Mouse (Mus musculus): ENCODE measurements around the gene Washc4.

Gene Washc4

GRCm38 (mm10) chr10:83620350-83621055 lies 77.0 kb downstream of the Washc4 start:
- no peak for TF ChIP-seq GATA4 (IDR thresholded peaks at IDR 0.05; ENCODE audit: insufficient replicate concordance, low read length)

GRCm38 (mm10) chr10:83624065-83624464 lies 80.5 kb downstream of the Washc4 start:
- no peak for TF ChIP-seq GATA4 (IDR thresholded peaks at IDR 0.05; ENCODE audit: insufficient replicate concordance, low read length)

DNA sequence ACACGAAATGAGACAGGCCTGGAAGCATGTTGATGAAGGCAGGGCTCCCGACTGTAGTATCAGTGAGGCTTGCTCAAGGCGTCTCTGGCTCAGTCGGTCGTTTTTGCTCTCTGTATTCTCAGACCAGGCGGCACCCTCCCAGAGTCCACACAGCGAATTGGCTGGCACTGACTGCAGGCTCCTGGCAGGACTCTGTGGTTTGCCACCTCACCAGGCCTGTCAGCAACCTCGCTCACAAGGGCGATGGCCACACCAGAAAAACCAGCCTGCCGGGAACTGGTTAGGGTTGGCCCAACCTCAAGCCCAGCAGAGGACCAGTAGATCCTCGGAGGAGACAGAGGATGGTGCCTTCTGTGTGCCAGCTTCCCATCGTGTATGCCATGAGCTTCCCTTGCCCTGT lies 81.3 kb downstream of the Washc4 start:
- TF ChIP-seq GATA4 (IDR thresholded peaks at IDR 0.05; ENCODE audit: insufficient replicate concordance, low read length), result no peak

- no peak for TF ChIP-seq GATA4 (IDR thresholded peaks at IDR 0.05; ENCODE audit: insufficient replicate concordance, low read length)
Observed at GRCm38 (mm10) chr10:83627113-83627687, 83.6 kb downstream of the Washc4 start.

- no peak for TF ChIP-seq GATA4 (IDR thresholded peaks at IDR 0.05; ENCODE audit: insufficient replicate concordance, low read length)
Observed at GRCm38 (mm10) chr10:83628241-83628640, 84.7 kb downstream of the Washc4 start.

- no peak for TF ChIP-seq GATA4 (IDR thresholded peaks at IDR 0.05; ENCODE audit: insufficient replicate concordance, low read length)
Observed at GRCm38 (mm10) chr10:83629190-83629781, 85.7 kb downstream of the Washc4 start.

DNA sequence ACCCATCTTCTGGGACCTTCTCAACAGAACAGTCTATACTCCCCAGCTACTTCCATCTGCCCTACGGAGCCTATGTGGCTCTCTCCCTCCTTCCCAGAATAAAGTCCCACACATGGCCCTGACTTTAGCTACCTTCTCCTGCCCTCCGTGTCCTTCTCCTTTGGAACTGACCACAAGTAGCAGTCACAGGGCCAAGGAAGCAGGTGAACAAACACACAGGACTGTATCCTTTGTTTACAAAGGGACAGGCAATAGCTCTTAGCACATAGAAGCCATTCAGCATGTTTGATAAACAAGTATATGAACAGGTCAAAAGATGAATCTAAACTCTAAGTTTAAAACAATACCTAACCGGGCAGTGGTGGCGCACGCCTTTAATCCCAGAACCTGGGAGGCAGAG lies 86.3 kb downstream of the Washc4 start:
- no peak for TF ChIP-seq GATA4 (IDR thresholded peaks at IDR 0.05; ENCODE audit: insufficient replicate concordance, low read length)

- TF ChIP-seq GATA4 (IDR thresholded peaks at IDR 0.05; ENCODE audit: insufficient replicate concordance, low read length), result no peak
Observed at GRCm38 (mm10) chr10:83630899-83631298, 87.3 kb downstream of the Washc4 start.

DNA sequence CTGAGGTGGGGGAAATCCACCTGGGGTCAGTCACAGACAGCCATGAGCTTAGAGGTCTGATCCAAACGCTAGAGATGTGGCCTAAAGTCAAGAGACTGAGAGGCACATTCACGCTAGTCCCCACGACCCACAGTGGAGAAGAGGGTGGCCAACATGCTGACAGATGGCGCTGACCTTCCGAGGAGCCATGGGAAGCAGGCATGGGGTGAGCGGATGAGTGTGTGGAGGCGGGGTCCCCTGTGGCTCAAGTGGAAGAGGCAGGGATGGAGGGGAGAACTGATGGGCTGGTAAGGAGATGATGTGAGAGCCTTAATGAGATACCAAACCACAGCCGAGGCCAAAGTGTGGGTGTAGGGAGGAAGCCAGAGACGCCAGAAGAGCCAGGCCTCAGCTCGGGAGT lies 88.2 kb downstream of the Washc4 start:
- no peak for TF ChIP-seq GATA4 (IDR thresholded peaks at IDR 0.05; ENCODE audit: insufficient replicate concordance, low read length)

- TF ChIP-seq GATA4 (IDR thresholded peaks at IDR 0.05; ENCODE audit: insufficient replicate concordance, low read length), result no peak
Observed at GRCm38 (mm10) chr10:83632806-83633374, 89.3 kb downstream of the Washc4 start.

GRCm38 (mm10) chr10:83634461-83634860 lies 90.9 kb downstream of the Washc4 start:
- TF ChIP-seq GATA4 (IDR thresholded peaks at IDR 0.05; ENCODE audit: insufficient replicate concordance, low read length), result no peak

DNA sequence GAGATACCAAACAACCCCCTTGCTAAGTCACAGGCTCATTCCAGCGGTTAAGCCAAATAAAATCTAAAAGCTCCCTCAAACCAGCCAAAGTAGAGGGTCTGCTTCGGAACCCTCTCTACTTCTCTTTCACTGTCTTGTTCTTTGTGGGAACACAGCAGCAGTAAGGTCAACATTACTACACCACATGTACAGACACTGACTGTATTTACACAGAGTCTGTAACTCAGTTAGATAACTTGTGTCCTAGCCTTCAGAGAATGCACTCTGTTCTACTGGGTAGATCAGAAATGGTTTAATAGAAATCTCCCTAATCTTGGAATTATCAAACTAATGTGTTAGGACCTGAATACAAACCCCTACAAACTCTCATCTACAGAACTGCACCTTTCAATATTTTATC lies 92.6 kb downstream of the Washc4 start:
- no peak for TF ChIP-seq GATA4 (IDR thresholded peaks at IDR 0.05; ENCODE audit: insufficient replicate concordance, low read length)

DNA sequence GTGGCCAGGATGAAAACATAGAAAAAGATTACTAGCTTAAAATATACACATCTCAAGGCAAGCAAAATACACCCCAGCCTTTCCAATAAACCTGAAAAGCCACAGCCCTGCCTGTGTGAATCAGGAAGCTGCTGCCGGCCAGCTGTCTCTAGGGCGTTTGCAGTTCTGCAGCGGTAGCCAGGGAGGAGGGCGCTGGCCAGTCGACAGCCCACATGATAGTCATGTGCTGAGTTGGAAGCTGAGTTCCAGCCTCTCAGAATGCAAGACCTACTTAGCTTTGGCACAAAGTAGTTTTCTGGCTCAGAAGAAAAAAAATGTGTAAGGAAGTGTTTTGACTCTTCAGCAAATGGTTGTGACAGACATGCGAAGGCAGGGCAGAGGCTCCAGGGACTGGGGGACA lies 93.7 kb downstream of the Washc4 start:
- no peak for TF ChIP-seq GATA4 (IDR thresholded peaks at IDR 0.05; ENCODE audit: insufficient replicate concordance, low read length)

DNA sequence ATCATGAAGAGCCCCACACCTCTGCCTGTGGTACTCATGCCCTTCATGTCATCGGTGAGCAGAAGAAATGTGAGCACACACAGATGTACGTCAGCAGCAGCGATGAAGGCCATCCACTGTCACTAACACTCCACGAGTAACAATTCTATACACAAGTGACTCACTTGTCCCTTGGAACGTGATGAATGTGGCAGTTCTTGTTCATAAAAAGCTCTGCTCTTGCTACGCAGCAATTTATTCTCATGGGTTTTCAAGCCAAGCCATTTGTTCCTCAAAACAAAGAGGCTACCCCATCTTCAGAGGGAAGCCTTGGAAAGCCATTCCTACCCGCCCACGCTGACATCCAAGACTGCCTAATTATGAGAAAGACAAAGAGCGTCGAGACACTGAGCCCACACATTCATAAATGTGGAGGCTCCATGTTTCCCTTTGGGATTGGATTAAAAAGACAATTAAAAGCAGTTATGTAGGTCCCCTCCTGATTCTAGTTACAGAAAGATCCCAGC lies 96.4 kb downstream of the Washc4 start:
- no peak for TF ChIP-seq GATA4 (IDR thresholded peaks at IDR 0.05; ENCODE audit: insufficient replicate concordance, low read length)

DNA sequence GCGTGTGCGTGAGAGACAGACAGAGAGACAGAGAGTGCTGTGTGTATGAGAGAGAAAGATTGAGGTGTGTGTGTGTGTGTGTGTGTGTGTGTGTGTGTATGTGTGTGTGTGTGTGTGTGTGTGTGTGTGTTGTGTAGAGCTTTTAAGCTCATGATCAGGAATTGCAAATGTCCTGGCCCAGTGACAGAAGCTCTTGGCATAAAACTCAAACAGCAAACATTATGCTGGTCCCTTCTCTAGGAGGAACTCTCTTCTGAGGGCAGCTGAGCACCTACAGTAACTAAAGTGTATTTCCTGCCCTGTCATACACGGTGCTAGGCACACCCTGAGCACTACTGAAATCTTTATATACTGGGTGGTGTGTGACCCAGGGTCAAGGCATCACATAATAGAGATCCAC lies 98.1 kb downstream of the Washc4 start:
- TF ChIP-seq GATA4 (IDR thresholded peaks at IDR 0.05; ENCODE audit: insufficient replicate concordance, low read length), result no peak

DNA sequence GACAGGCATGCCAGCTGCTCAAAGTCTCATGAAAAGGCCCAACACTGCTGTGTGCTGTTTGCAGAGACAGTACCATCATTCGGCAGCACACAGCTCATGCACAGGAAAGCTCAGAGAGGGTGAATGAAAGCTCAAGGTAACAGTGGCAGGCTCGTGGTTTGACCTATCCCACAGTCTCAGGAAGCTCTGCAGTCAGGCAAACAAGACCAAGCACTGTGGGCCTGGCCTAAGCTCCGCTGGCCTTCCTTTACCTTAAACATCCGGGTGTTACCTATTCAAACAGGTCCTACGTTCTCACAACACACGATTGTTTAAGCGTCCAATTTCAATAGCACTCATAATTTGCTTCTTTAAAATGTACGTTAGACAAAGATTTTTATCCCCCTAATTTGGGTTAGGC lies 100.6 kb downstream of the Washc4 start:
- TF ChIP-seq GATA4 (IDR thresholded peaks at IDR 0.05; ENCODE audit: insufficient replicate concordance, low read length), result no peak
